Mouse (Mus musculus): ENCODE results near the gene Zc3h12d. TPM values are rescaled to one million over a fixed set of nuclear protein-coding genes. Genes with fewer than 3 reads are reported as not detected.

The Zc3h12d gene
- polyA plus RNA-seq, 1 experiment: not detected

GRCm38 (mm10) chr10:7802519-7803140, 29.6 kb upstream of the Zc3h12d start:
- H3K36me3 ChIP-seq (ENCODE audit: control insufficient read depth, insufficient read depth): peaks cover 61% of the 10 kb centered on the region
- H3K4me2 ChIP-seq (ENCODE audit: low read depth): no peak overlapping the region
- TF ChIP-seq E2F4 (IDR thresholded peaks at IDR 0.05; ENCODE audit: insufficient read depth): no peak
- no peak for TF ChIP-seq SRF (IDR thresholded peaks at IDR 0.05; ENCODE audit: control insufficient read depth, insufficient read length, low read depth)
- no peak for TF ChIP-seq MYOD1 (IDR thresholded peaks at IDR 0.05; ENCODE audit: control insufficient read depth in 1 of 3, insufficient read length in 2 of 3, low read depth in 2 of 3)
- no peak for TF ChIP-seq MAX (IDR thresholded peaks at IDR 0.05; ENCODE audit: low read depth)
- TF ChIP-seq POLR2AphosphoS2 (IDR thresholded peaks at IDR 0.05; ENCODE audit: insufficient read length, low read depth): no peak
- TF ChIP-seq TCF12 (IDR thresholded peaks at IDR 0.05; ENCODE audit: insufficient read depth, poor library complexity, severe bottlenecking): no peak
- TF ChIP-seq MYOG (IDR thresholded peaks at IDR 0.05; ENCODE audit: control insufficient read depth in 1 of 3, insufficient read depth in 1 of 3, insufficient read length in 2 of 3, low read depth in 2 of 3): no peak
- no peak for TF ChIP-seq POLR2A (IDR thresholded peaks at IDR 0.05; ENCODE audit: insufficient read length, low read depth)
- TF ChIP-seq USF1 (IDR thresholded peaks at IDR 0.05; ENCODE audit: low read depth): no peak
- H3K4me3 ChIP-seq: no peak overlapping the region
- H3K79me2 ChIP-seq (ENCODE audit: control insufficient read depth, insufficient read depth): no peaks in the 10 kb centered on the region
- H3K27me3 ChIP-seq (ENCODE audit: control insufficient read depth, insufficient read depth, insufficient read length): no peaks in the 10 kb centered on the region
- no peak overlapping the region for H3ac ChIP-seq (ENCODE audit: control insufficient read depth, insufficient read length)

- no peak overlapping the region for H3K4me3 ChIP-seq
- no peak for TF ChIP-seq POLR2AphosphoS2 (IDR thresholded peaks at IDR 0.05; ENCODE audit: insufficient read length, low read depth)
- TF ChIP-seq MYOD1 (IDR thresholded peaks at IDR 0.05; ENCODE audit: control insufficient read depth in 1 of 3, insufficient read length in 2 of 3, low read depth in 2 of 3): no peak
- no peak for TF ChIP-seq SRF (IDR thresholded peaks at IDR 0.05; ENCODE audit: control insufficient read depth, insufficient read length, low read depth)
- no peak for TF ChIP-seq CEBPB (IDR thresholded peaks at IDR 0.05; ENCODE audit: insufficient read depth, poor library complexity, severe bottlenecking)
- TF ChIP-seq MYOG (IDR thresholded peaks at IDR 0.05; ENCODE audit: control insufficient read depth in 1 of 3, insufficient read depth in 1 of 3, insufficient read length in 2 of 3, low read depth in 2 of 3): no peak
- no peak for TF ChIP-seq MAX (IDR thresholded peaks at IDR 0.05; ENCODE audit: low read depth)
- TF ChIP-seq USF1 (IDR thresholded peaks at IDR 0.05; ENCODE audit: low read depth): no peak
- H3ac ChIP-seq (ENCODE audit: control insufficient read depth, insufficient read length): no peak overlapping the region
- no peaks in the 10 kb centered on the region for H3K27me3 ChIP-seq (ENCODE audit: control insufficient read depth, insufficient read depth, insufficient read length)
- no peak overlapping the region for H3K4me2 ChIP-seq (ENCODE audit: low read depth)
- H3K79me2 ChIP-seq (ENCODE audit: control insufficient read depth, insufficient read depth): no peaks in the 10 kb centered on the region
- peaks cover 46% of the 10 kb centered on the region for H3K36me3 ChIP-seq (ENCODE audit: control insufficient read depth, insufficient read depth)
These were observed 22.3 kb upstream of the Zc3h12d start for GRCm38 (mm10) chr10:7809937-7810336.

GRCm38 (mm10) chr10:7816476-7816875, 15.8 kb upstream of the Zc3h12d start:
- no peaks in the 10 kb centered on the region for H3K27me3 ChIP-seq (ENCODE audit: control insufficient read depth, insufficient read depth, insufficient read length)
- peaks cover 46% of the 10 kb centered on the region for H3K36me3 ChIP-seq (ENCODE audit: control insufficient read depth, insufficient read depth)
- H3ac ChIP-seq (ENCODE audit: control insufficient read depth, insufficient read length): no peak overlapping the region
- no peak for TF ChIP-seq TCF12 (IDR thresholded peaks at IDR 0.05; ENCODE audit: insufficient read depth, poor library complexity, severe bottlenecking)
- TF ChIP-seq POLR2AphosphoS2 (IDR thresholded peaks at IDR 0.05; ENCODE audit: insufficient read length, low read depth): no peak
- TF ChIP-seq POLR2A (IDR thresholded peaks at IDR 0.05; ENCODE audit: insufficient read length, low read depth): no peak
- no peak for TF ChIP-seq SRF (IDR thresholded peaks at IDR 0.05; ENCODE audit: control insufficient read depth, insufficient read length, low read depth)
- no peak for TF ChIP-seq MYOD1 (IDR thresholded peaks at IDR 0.05; ENCODE audit: control insufficient read depth in 1 of 3, insufficient read length in 2 of 3, low read depth in 2 of 3)
- no peak for TF ChIP-seq E2F4 (IDR thresholded peaks at IDR 0.05; ENCODE audit: insufficient read depth)
- no peak for TF ChIP-seq USF1 (IDR thresholded peaks at IDR 0.05; ENCODE audit: low read depth)
- TF ChIP-seq REST (IDR thresholded peaks at IDR 0.05; ENCODE audit: insufficient read depth, insufficient read length): no peak
- TF ChIP-seq MAX (IDR thresholded peaks at IDR 0.05; ENCODE audit: low read depth): no peak
- TF ChIP-seq TCF3 (IDR thresholded peaks at IDR 0.05; ENCODE audit: insufficient read length, low read depth): no peak
- no peak for TF ChIP-seq CEBPB (IDR thresholded peaks at IDR 0.05; ENCODE audit: insufficient read depth, poor library complexity, severe bottlenecking)
- TF ChIP-seq MYOG (IDR thresholded peaks at IDR 0.05; ENCODE audit: control insufficient read depth in 1 of 3, insufficient read depth in 1 of 3, insufficient read length in 2 of 3, low read depth in 2 of 3): no peak
- H3K4me2 ChIP-seq (ENCODE audit: low read depth): no peak overlapping the region
- no peak overlapping the region for H3K4me3 ChIP-seq
- H3K79me2 ChIP-seq (ENCODE audit: control insufficient read depth, insufficient read depth): no peaks in the 10 kb centered on the region

- H3K79me2 ChIP-seq (ENCODE audit: control insufficient read depth, insufficient read depth): no peaks in the 10 kb centered on the region
- H3K27me3 ChIP-seq (ENCODE audit: control insufficient read depth, insufficient read depth, insufficient read length): no peaks in the 10 kb centered on the region
- no peak overlapping the region for H3K4me3 ChIP-seq
- no peak overlapping the region for H3K4me2 ChIP-seq (ENCODE audit: low read depth)
- peaks cover 46% of the 10 kb centered on the region for H3K36me3 ChIP-seq (ENCODE audit: control insufficient read depth, insufficient read depth)
- no peak for TF ChIP-seq MYOG (IDR thresholded peaks at IDR 0.05; ENCODE audit: control insufficient read depth in 1 of 3, insufficient read depth in 1 of 3, insufficient read length in 2 of 3, low read depth in 2 of 3)
- no peak for TF ChIP-seq POLR2A (IDR thresholded peaks at IDR 0.05; ENCODE audit: insufficient read length, low read depth)
- no peak for TF ChIP-seq MAX (IDR thresholded peaks at IDR 0.05; ENCODE audit: low read depth)
- no peak for TF ChIP-seq CEBPB (IDR thresholded peaks at IDR 0.05; ENCODE audit: insufficient read depth, poor library complexity, severe bottlenecking)
- no peak for TF ChIP-seq MYOD1 (IDR thresholded peaks at IDR 0.05; ENCODE audit: control insufficient read depth in 1 of 3, insufficient read length in 2 of 3, low read depth in 2 of 3)
- no peak for TF ChIP-seq TCF3 (IDR thresholded peaks at IDR 0.05; ENCODE audit: insufficient read length, low read depth)
- no peak overlapping the region for H3ac ChIP-seq (ENCODE audit: control insufficient read depth, insufficient read length)
These were observed 13.6 kb upstream of the Zc3h12d start for GRCm38 (mm10) chr10:7818676-7819075.

DNA sequence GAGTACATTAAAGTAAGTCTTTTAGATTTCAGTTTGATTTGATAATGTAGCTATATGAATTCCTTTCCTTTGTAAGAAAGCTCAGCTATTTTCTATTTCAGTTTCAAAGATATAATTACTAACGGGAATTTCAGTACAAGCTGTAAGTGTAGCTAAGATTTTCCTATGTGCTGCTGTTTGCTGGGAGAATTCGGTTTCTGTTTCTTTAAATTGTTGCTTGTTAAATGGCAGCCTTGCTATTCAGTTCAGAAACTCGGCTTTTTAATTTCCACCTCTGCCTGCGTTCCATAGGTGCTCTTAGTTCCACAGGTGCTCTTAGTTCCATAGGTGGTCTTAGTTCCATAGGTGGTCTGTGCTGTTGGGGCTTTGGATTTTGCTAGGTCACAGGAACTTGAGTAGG, 13.1 kb upstream of the Zc3h12d start:
- TF ChIP-seq MAX (IDR thresholded peaks at IDR 0.05; ENCODE audit: low read depth): no peak
- no peak for TF ChIP-seq MYOG (IDR thresholded peaks at IDR 0.05; ENCODE audit: control insufficient read depth in 1 of 3, insufficient read depth in 1 of 3, insufficient read length in 2 of 3, low read depth in 2 of 3)
- no peak for TF ChIP-seq MYOD1 (IDR thresholded peaks at IDR 0.05; ENCODE audit: control insufficient read depth in 1 of 3, insufficient read length in 2 of 3, low read depth in 2 of 3)
- TF ChIP-seq E2F4 (IDR thresholded peaks at IDR 0.05; ENCODE audit: insufficient read depth): no peak
- no peak for TF ChIP-seq TCF3 (IDR thresholded peaks at IDR 0.05; ENCODE audit: insufficient read length, low read depth)
- no peak for TF ChIP-seq CEBPB (IDR thresholded peaks at IDR 0.05; ENCODE audit: insufficient read depth, poor library complexity, severe bottlenecking)
- H3K4me2 ChIP-seq (ENCODE audit: low read depth): no peak overlapping the region
- no peaks in the 10 kb centered on the region for H3K79me2 ChIP-seq (ENCODE audit: control insufficient read depth, insufficient read depth)
- H3K27me3 ChIP-seq (ENCODE audit: control insufficient read depth, insufficient read depth, insufficient read length): no peaks in the 10 kb centered on the region
- no peak overlapping the region for H3ac ChIP-seq (ENCODE audit: control insufficient read depth, insufficient read length)
- H3K4me3 ChIP-seq: no peak overlapping the region
- peaks cover 42% of the 10 kb centered on the region for H3K36me3 ChIP-seq (ENCODE audit: control insufficient read depth, insufficient read depth)
